Mouse (Mus musculus) forebrain, postnatal 0 days (tissue): ENCODE measurements around the gene Lrrn1. TPM values are rescaled to one million over a fixed set of nuclear protein-coding genes. Genes with fewer than 3 reads are reported as not detected.

Source experiments
- ATAC-seq: fragments of 200-750 bp; cut with Nextera tagmentation; 2 replicates; pipeline ENCODE4 v1.8.0; 2017; ENCODE audit warnings: mild to moderate bottlenecking, moderate library complexity
- DNase-seq: peaks from one replicate; pipeline ENCODE4 v3.0.0-alpha.2; 2015
- H3K27ac ChIP-seq: fragments of 300-500 bp; sonication (generic); 2 replicates; pipeline ENCODE4 v1.5.1; 2014; ENCODE audit warnings: low read depth, mild to moderate bottlenecking, antibody characterized with exemption, low read length, moderate library complexity, mixed read lengths
- H3K27me3 ChIP-seq: fragments of 300-500 bp; sonication (generic); 2 replicates; pipeline ENCODE4 v1.6.1; 2014; ENCODE audit warnings: mild to moderate bottlenecking, low read length, mixed read lengths; ENCODE audit not compliant: insufficient read depth
- H3K36me3 ChIP-seq: fragments of 300-500 bp; sonication (generic); 2 replicates; pipeline ENCODE4 v1.6.1; 2014; ENCODE audit warnings: mild to moderate bottlenecking, moderate library complexity; ENCODE audit not compliant: insufficient read depth
- H3K4me1 ChIP-seq: fragments of 300-500 bp; sonication (generic); 2 replicates; pipeline ENCODE4 v1.6.1; 2014; ENCODE audit warnings: antibody characterized with exemption; ENCODE audit not compliant: insufficient read depth
- H3K4me2 ChIP-seq: fragments of 300-500 bp; sonication (generic); 2 replicates; pipeline ENCODE4 v1.6.1; 2014; ENCODE audit warnings: low read depth, mild to moderate bottlenecking, moderate library complexity
- H3K4me3 ChIP-seq: fragments of 300-500 bp; sonication (generic); 2 replicates; pipeline ENCODE4 v1.5.1; 2014; ENCODE audit warnings: low read depth, low read length, mixed read lengths
- H3K9ac ChIP-seq: fragments of 300-500 bp; sonication (generic); 2 replicates; pipeline ENCODE4 v1.6.1; 2014; ENCODE audit warnings: mild to moderate bottlenecking
- H3K9me3 ChIP-seq: fragments of 300-500 bp; sonication (generic); 2 replicates; pipeline ENCODE4 v1.6.1; 2016; ENCODE audit warnings: low read length
- CTCF ChIP-seq: sonication (generic); IDR thresholded peaks from 2 replicates; pipeline ENCODE4 v1.5.1; 2016; ENCODE audit warnings: antibody characterized with exemption, control low read depth, low read depth
- WGBS: fragments of 180-500 bp; shearing (Covaris S2); extraction: QIAGEN DNeasy Blood & Tissue Kit; methylation state at CpG from one replicate; pipeline ENCODE4 v1.1.7; 2014; 5-methylcytosine and 5-hydroxymethylcytosine counted together
- polyA plus RNA-seq: library from polyadenylated mRNA; unstranded; fragments of >200 nt; fragmentation: Nextera tagmentation; extraction: Ambion mirVana; gene quantifications from 2 replicates; pipeline ENCODE4 v1.2.1, GENCODE M21; 2015
- total RNA-seq: library from RNA; depleted of rRNA; stranded (reverse); fragments of >200 nt; gene quantifications from 2 replicates; pipeline ENCODE4 v1.2.3, GENCODE M21; 2014

The Lrrn1 gene
- total and polyA plus RNA-seq, 2 experiments from 2014 or later = 32.1 to 41.5 TPM

- ATAC-seq = no peak
- H3K4me3 ChIP-seq = peak overlapping the region; percentile 89
- peaks cover 29% of the 10 kb centered on the region for H3K4me1 ChIP-seq
- H3K27me3 ChIP-seq = no peaks in the 10 kb centered on the region
- H3K27ac ChIP-seq = peak overlapping the region; percentile 90
- no peaks in the 10 kb centered on the region for H3K9me3 ChIP-seq
- peak; percentile 29 for DNase-seq
- TF ChIP-seq CTCF = no peak
- peak overlapping the region; percentile 83 for H3K4me2 ChIP-seq
- WGBS = 1% methylated on average over 15 of the region's 15 CpGs
- no peaks in the 10 kb centered on the region for H3K36me3 ChIP-seq
- peak overlapping the region; percentile 79 for H3K9ac ChIP-seq
Measured at GRCm38 (mm10) chr6:107530621-107531285, 1.2 kb downstream of the Lrrn1 start.

- peaks cover 29% of the 10 kb centered on the region for H3K4me1 ChIP-seq
- no peak for ATAC-seq
- no peaks in the 10 kb centered on the region for H3K36me3 ChIP-seq
- H3K4me3 ChIP-seq = peak overlapping the region; percentile 89
- no peak overlapping the region for H3K27ac ChIP-seq
- H3K4me2 ChIP-seq = peak overlapping the region; percentile 83
- H3K9ac ChIP-seq = peak overlapping the region; percentile 79
- no peaks in the 10 kb centered on the region for H3K27me3 ChIP-seq
- H3K9me3 ChIP-seq = no peaks in the 10 kb centered on the region
- DNase-seq = no peak
- WGBS = 14% methylated on average over 8 of the region's 8 CpGs
- TF ChIP-seq CTCF = no peak
Measured at GRCm38 (mm10) chr6:107531526-107532080, 2.0 kb downstream of the Lrrn1 start.

- no peaks in the 10 kb centered on the region for H3K36me3 ChIP-seq
- WGBS = 11% methylated on average over 1 of the region's 1 CpGs
- H3K27me3 ChIP-seq = no peaks in the 10 kb centered on the region
- H3K9ac ChIP-seq = no peak overlapping the region
- no peaks in the 10 kb centered on the region for H3K9me3 ChIP-seq
- DNase-seq (no peak), ATAC-seq (no peak)
- H3K4me2 ChIP-seq = no peak overlapping the region
- H3K4me1 ChIP-seq = peaks cover 29% of the 10 kb centered on the region
- no peak overlapping the region for H3K4me3 ChIP-seq
- H3K27ac ChIP-seq = no peak overlapping the region
- TF ChIP-seq CTCF = no peak
Measured at GRCm38 (mm10) chr6:107534533-107534932, 5.0 kb downstream of the Lrrn1 start.

- no peak overlapping the region for H3K9ac ChIP-seq
- no peak overlapping the region for H3K4me2 ChIP-seq
- DNase-seq (no peak), ATAC-seq (no peak)
- peaks cover 26% of the 10 kb centered on the region for H3K4me1 ChIP-seq
- no peaks in the 10 kb centered on the region for H3K9me3 ChIP-seq
- whole genome bisulfite sequencing = 89% methylated on average over 4 of the region's 4 CpGs
- no peak for TF ChIP-seq CTCF
- H3K27ac ChIP-seq = no peak overlapping the region
- no peak overlapping the region for H3K4me3 ChIP-seq
- H3K27me3 ChIP-seq = no peaks in the 10 kb centered on the region
- H3K36me3 ChIP-seq = no peaks in the 10 kb centered on the region
Measured at GRCm38 (mm10) chr6:107536631-107537030, 7.1 kb downstream of the Lrrn1 start.

GRCm38 (mm10) chr6:107541222-107541621, 11.7 kb downstream of the Lrrn1 start:
- ATAC-seq (peak; percentile 37), DNase-seq (peak; percentile 46)
- H3K9ac ChIP-seq = no peak overlapping the region
- H3K27me3 ChIP-seq = no peaks in the 10 kb centered on the region
- no peak for TF ChIP-seq CTCF
- 65% methylated on average over 11 of the region's 11 CpGs for WGBS
- H3K4me2 ChIP-seq = no peak overlapping the region; the same call in 1 of the 2 replicates
- no peaks in the 10 kb centered on the region for H3K4me1 ChIP-seq
- H3K36me3 ChIP-seq = no peaks in the 10 kb centered on the region
- no peaks in the 10 kb centered on the region for H3K9me3 ChIP-seq
- 0 out of 2 replicates have a peak overlapping the region, but pooled peaks have one; percentile 9 for H3K27ac ChIP-seq
- H3K4me3 ChIP-seq = no peak overlapping the region

GRCm38 (mm10) chr6:107541918-107542317, 12.3 kb downstream of the Lrrn1 start:
- no peaks in the 10 kb centered on the region for H3K27me3 ChIP-seq
- no peaks in the 10 kb centered on the region for H3K4me1 ChIP-seq
- TF ChIP-seq CTCF = no peak
- ATAC-seq (peak; percentile 92), DNase-seq (peak; percentile 80)
- H3K9ac ChIP-seq = no peak overlapping the region
- H3K27ac ChIP-seq = no peak overlapping the region
- H3K4me3 ChIP-seq = no peak overlapping the region
- WGBS = 32% methylated on average over 4 of the region's 4 CpGs
- no peaks in the 10 kb centered on the region for H3K9me3 ChIP-seq
- H3K4me2 ChIP-seq = no peak overlapping the region
- H3K36me3 ChIP-seq = no peaks in the 10 kb centered on the region

- WGBS = 86% methylated on average over 2 of the region's 2 CpGs
- Histone ChIP-seq H3K9me3 (no peaks in the 10 kb centered on the region), H3K27ac (no peak overlapping the region), H3K4me1 (no peaks in the 10 kb centered on the region), H3K4me3 (no peak overlapping the region), H3K9ac (no peak overlapping the region), H3K27me3 (no peaks in the 10 kb centered on the region), H3K36me3 (no peaks in the 10 kb centered on the region), H3K4me2 (no peak overlapping the region)
- ATAC-seq = no peak
- DNase-seq = no peak
- no peak for TF ChIP-seq CTCF
Measured at GRCm38 (mm10) chr6:107546272-107546671, 16.7 kb downstream of the Lrrn1 start.
